Mouse (Mus musculus) cerebellum, adult 2 months (tissue): ENCODE measurements around the gene Gm11060. TPM values are rescaled to one million over a fixed set of nuclear protein-coding genes. Genes with fewer than 3 reads are reported as not detected.

Experiments used
- DNase-seq, 2 experiments: peaks; one replicate each; pipeline ENCODE4 v3.0.0; 2021
- H3K27ac ChIP-seq: fragments of 200-500 bp; 2 replicates; pipeline ENCODE4 v1.5.1; 2012; ENCODE audit warnings: low read length, control low read depth, inconsistent platforms; ENCODE audit not compliant: insufficient read depth
- H3K27me3 ChIP-seq: fragments of 200-500 bp; 2 replicates; pipeline ENCODE4 v1.6.1; 2012; ENCODE audit warnings: inconsistent platforms, mild to moderate bottlenecking, low read length, moderate library complexity; ENCODE audit not compliant: control insufficient read depth, insufficient read depth
- H3K4me1 ChIP-seq: fragments of 200-500 bp; 2 replicates; pipeline ENCODE4 v1.6.1; 2011; ENCODE audit warnings: low read length; ENCODE audit not compliant: control insufficient read depth, insufficient read depth
- H3K4me3 ChIP-seq: fragments of 200-500 bp; replicated peaks from 2 replicates; pipeline ENCODE3; 2011; ENCODE audit warnings: mild to moderate bottlenecking, low read depth, low read length, control low read depth; ENCODE audit not compliant: insufficient read depth
- CTCF ChIP-seq: fragments of 200-500 bp; IDR thresholded peaks from 2 replicates; pipeline ENCODE4 v1.5.1; 2011; ENCODE audit warnings: low read depth, mild to moderate bottlenecking, control low read depth, low read length, moderate library complexity, borderline replicate concordance; ENCODE audit not compliant: insufficient read depth
- POLR2A ChIP-seq: fragments of 200-500 bp; IDR thresholded peaks from 2 replicates; pipeline ENCODE4 v1.6.1; 2011; ENCODE audit warnings: low read length, control low read depth, borderline replicate concordance; ENCODE audit not compliant: insufficient read depth
- WGBS: fragments of 180-500 bp; shearing (Covaris S2); methylation state at CpG from one replicate; pipeline ENCODE4 v1.1.7; 2018; 5-methylcytosine and 5-hydroxymethylcytosine counted together
- polyA plus RNA-seq: library from polyadenylated mRNA; depleted of rRNA; stranded (reverse); fragments of >200 nt; gene quantifications from 2 replicates; pipeline ENCODE4 v1.2.3, GENCODE M21; 2012

The Gm11060 gene
- polyA plus RNA-seq, 1 experiment: not detected

DNA sequence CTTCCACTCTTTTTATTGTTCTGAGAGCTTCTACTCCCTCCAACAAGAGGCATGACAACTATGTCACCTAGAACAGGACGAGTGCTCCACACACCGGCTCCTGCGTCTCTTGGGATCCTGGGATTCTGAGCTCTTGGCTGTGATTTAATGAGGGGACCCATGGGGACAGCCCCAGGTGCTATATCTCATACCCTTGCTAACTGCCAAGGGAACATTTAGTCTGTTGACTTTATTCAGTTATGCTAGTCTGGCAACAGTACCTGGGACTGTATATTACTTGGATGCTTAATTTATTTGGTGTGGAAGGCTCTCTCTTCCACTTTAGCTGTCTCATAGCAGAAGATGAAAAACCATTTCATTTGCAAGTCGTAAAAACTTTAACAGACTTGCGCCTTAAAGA is 16.0 kb upstream of the Gm11060 start:
- WGBS: 72% methylated on average over 5 of the region's 5 CpGs
- H3K27me3 ChIP-seq: no peaks in the 10 kb centered on the region
- H3K4me3 ChIP-seq: no peak overlapping the region
- no peak overlapping the region for H3K27ac ChIP-seq
- DNase-seq: no peak
- no peak for TF ChIP-seq CTCF
- no peak for TF ChIP-seq POLR2A
- H3K4me1 ChIP-seq: no peaks in the 10 kb centered on the region

DNA sequence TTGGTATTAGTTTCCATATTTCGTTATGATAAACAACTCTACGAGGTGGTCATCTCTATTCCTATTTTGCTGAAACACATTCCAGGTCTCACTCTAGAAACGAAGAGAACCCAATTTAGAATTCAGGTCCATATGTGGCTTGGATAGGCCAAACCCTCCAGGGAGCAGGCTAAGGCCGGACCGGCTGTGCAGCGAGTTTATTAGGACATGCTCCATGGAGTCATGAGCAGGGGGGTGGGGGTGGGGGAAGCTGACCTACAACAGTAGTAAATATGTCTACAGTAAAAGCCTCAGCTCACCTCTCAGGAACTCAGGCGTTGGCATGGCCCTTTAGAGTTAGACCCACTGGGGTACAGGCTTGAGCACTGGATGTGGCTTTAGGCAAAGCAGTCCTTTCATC is 14.7 kb upstream of the Gm11060 start:
- Histone ChIP-seq H3K27ac (no peak overlapping the region), H3K4me3 (no peak overlapping the region), H3K4me1 (no peaks in the 10 kb centered on the region), H3K27me3 (no peaks in the 10 kb centered on the region)
- TF ChIP-seq CTCF (no peak), POLR2A (no peak)
- 62% methylated on average over 7 of the region's 7 CpGs for WGBS
- no peak for DNase-seq

DNA sequence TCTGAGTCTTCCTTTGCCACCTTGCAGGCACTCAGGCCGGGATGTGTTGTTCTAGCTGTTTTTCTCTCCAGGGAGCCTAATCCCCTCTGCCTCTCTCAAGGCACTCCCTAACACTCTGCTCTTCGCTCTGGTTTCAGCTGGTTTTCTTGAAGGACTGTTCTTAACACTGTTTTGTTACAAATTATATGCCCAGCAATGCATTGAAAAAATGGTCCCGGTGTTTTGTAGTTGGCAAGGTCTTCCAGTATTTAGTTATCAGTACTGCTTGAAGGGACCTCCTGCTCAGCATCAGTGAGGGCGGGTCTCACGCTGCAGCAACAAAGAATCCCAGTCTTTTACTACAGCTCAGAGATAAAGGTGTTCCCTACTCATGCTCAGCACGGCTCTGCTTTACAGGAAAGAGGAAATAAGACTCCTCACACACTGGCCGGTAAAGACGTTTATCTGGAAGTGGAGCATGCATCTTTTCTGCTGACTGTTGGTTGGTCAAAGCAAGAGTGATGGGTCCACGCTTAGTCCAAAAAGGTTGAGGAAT is 9.5 kb upstream of the Gm11060 start:
- DNase-seq: no peak
- 45% methylated on average over 9 of the region's 9 CpGs for WGBS
- H3K27me3 ChIP-seq: no peaks in the 10 kb centered on the region
- TF ChIP-seq CTCF (no peak), POLR2A (no peak)
- no peak overlapping the region for H3K4me3 ChIP-seq
- H3K4me1 ChIP-seq: no peaks in the 10 kb centered on the region
- H3K27ac ChIP-seq: no peak overlapping the region

DNA sequence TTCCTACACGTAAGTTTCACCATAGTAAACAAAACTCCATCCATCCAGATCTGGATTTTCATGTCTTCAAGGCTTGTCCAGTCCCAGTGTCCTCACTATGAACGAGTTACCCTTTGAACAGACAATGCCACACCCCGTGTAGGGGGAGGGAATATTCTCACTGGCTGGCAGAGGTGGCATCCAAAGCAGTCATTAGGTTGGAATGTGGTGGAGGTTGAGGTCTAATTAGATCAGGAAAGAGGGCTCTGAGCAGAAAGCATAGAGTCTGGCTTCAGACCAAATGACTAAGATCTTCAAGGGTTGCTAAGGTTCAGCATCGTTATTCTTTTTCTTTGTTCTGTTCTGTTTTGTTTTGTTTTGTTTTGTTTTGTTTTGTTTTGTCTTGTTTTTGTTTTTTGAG is 7.8 kb upstream of the Gm11060 start:
- DNase-seq: no peak
- Histone ChIP-seq H3K27ac (no peak overlapping the region), H3K4me3 (no peak overlapping the region), H3K4me1 (no peaks in the 10 kb centered on the region), H3K27me3 (no peaks in the 10 kb centered on the region)
- TF ChIP-seq CTCF: no peak
- no peak for TF ChIP-seq POLR2A
- 71% methylated on average over 4 of the region's 4 CpGs for WGBS

DNA sequence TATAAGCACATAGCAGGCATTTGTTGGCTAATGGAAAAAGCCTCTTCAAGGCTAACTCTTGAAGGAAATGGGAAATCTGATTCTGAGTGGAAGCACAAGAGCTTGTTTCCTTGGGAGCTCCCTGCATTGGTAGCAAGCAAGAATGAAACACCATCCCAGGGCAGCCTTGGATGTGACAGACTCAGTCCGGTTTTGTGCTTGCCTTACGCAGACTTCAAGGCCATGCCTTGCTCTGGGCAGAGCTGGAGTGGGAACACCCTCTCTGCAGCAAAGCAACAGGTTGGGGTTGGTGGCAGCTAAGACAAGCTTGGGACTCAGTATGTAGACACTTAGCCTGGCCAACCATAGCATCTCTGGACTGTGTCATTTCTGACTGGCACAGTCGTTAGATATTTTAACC is 5.7 kb upstream of the Gm11060 start:
- TF ChIP-seq CTCF: no peak
- TF ChIP-seq POLR2A: no peak
- 97% methylated on average over 3 of the region's 3 CpGs for WGBS
- Histone ChIP-seq H3K27ac (no peak overlapping the region), H3K4me3 (no peak overlapping the region), H3K27me3 (no peaks in the 10 kb centered on the region), H3K4me1 (no peaks in the 10 kb centered on the region)
- DNase-seq: no peak

DNA sequence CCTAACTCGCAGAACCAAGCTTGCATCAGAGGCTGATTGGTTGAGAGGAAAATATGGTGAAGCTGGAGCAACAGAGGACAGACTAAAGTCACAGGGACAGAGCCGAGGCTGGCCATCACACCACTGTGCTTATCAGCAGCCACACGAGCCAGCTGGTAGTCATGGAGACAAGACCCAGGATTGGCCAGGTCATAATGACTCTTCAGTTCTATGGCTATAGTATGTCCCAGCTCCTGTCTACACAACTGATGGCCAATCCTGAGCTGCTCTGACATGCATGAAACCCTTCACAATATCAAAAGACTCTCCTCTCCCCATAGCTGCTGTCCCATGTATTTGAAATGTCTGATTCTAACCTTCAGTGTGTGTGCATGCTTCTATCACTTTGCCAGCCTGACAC is 3.8 kb upstream of the Gm11060 start:
- Histone ChIP-seq H3K27me3 (no peaks in the 10 kb centered on the region), H3K4me3 (no peak overlapping the region), H3K4me1 (no peaks in the 10 kb centered on the region), H3K27ac (no peak overlapping the region)
- WGBS: 80% methylated on average over 3 of the region's 3 CpGs
- TF ChIP-seq POLR2A (no peak), CTCF (no peak)
- DNase-seq: no peak

DNA sequence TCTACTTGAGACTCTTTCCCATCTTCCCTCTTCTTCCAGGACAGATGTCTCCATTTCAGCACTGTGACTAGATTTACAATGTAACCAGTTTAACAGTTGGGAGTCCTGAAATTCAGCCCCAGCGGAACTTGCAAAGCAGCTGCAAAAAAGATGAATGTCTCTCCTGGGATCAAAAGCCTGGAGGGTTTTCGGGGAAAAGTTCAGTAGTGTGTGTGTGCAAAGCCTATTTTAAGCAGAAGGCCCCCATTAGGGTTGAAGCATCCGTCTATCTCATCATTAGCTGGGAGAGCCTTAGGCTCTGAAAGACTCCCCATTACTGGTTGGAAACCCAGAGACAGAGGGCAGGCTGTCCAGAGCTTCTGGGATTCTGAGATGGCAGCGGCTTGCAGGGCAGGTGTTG is 2.7 kb upstream of the Gm11060 start:
- DNase-seq: no peak
- Histone ChIP-seq H3K4me3 (no peak overlapping the region), H3K27me3 (no peaks in the 10 kb centered on the region), H3K4me1 (no peaks in the 10 kb centered on the region), H3K27ac (no peak overlapping the region)
- TF ChIP-seq POLR2A (no peak), CTCF (no peak)
- 77% methylated on average over 4 of the region's 4 CpGs for WGBS

DNA sequence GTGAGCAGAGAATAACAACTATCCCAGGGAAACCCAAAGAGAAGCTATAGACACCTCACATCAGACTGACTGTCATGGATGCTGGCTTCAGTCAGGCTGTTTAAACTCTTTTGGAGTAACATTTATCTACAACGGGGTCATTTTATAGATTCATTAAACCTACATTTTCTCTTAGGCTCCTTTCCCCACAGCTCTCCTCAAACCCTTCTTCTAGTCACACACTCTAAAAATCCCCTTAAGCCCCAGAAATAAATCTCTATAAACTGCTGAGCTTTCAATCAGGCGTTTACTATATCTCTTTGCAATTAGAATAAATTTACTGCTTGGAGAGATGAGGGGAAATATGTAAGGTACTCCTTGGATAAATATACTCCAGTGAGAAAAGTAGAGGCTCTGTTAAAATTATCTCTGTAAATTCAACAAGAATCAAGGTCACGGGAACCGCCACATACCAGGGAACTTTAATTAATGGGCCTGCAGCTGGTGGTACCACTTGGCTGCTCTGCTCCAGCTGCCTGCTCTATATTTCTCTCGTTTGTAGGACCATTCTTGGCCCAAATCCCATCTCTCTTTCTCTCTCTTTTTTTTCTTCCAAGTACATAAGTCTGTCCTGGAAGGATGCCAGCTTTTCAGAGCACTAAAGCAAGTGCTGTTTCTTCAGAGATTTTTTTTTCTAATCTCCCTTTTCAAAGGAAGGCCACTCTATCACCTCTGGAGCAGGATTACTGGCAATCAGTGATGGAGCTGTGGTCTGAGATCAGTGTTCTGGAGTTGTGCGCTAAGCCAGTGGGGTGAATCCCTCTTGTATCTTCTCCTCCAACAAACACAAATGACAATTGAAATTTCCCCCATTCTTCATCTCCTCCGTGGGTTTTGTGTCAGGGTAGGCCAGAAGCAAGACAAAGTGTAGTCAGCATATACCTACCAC is 2.0 kb upstream of the Gm11060 start:
- TF ChIP-seq POLR2A (no peak), CTCF (no peak)
- 40% methylated on average over 7 of the region's 7 CpGs for WGBS
- no peak for DNase-seq

More for the DNA sequence above, 2.0 kb upstream of the Gm11060 start:
- Histone ChIP-seq H3K4me1 (no peaks in the 10 kb centered on the region), H3K27me3 (no peaks in the 10 kb centered on the region), H3K27ac (no peak overlapping the region), H3K4me3 (no peak overlapping the region)
